Mouse (Mus musculus): ENCODE results near the gene Fyb.

DNA sequence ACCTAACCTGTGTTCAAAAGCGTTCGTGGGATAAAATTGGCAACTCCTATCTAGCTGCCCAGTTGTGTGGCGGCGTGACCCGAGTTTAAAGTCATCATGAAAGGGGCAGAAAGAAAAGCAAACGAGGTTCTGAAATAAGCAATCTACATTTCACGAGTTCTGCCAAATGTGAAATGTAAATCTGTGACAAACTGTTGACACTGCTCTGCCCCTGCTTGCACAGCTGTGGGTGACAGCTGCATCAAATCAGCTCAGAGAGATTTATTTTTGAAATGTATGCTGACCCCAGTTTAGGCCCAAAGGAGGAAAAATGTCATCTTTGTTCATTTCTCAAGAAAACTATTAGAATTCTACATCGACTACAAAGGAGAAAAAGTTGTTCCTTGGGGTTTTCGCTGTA is 36.5 kb downstream of the Fyb start:
- TF ChIP-seq CTCF (IDR thresholded peaks at IDR 0.05; ENCODE audit: low read depth) = no peak
- no peak for TF ChIP-seq EP300 (IDR thresholded peaks at IDR 0.05; ENCODE audit: low read depth)

Data from liver, embryonic 14.5 days (tissue).